Mouse (Mus musculus) stomach, postnatal 0 days (tissue): ENCODE results near the gene Trpv3. TPM values are rescaled to one million over a fixed set of nuclear protein-coding genes. Genes with fewer than 3 reads are reported as not detected.
"Not testable (repeated sequence)": the region's sequence is repeated elsewhere in the genome, so short reads cannot be mapped to it uniquely, and the experiment has no call there.

Experiments used
- ATAC-seq: fragments of 200-750 bp; cut with Nextera tagmentation; 2 replicates; pipeline ENCODE4 v1.8.0; 2017; ENCODE audit not compliant: low FRiP score, low TSS enrichment
- DNase-seq: peaks from one replicate; pipeline ENCODE4 v3.0.0-alpha.2; 2016; ENCODE audit warnings: low spot score
- H3K27ac ChIP-seq: fragments of 300-500 bp; sonication (generic); replicated peaks from 2 replicates; pipeline ENCODE4 v1.5.1; 2014; ENCODE audit warnings: mild to moderate bottlenecking, control low read depth
- H3K27me3 ChIP-seq: fragments of 300-500 bp; sonication (generic); 2 replicates; pipeline ENCODE4 v1.6.1; 2014; ENCODE audit warnings: low read length; ENCODE audit not compliant: control insufficient read depth, insufficient read depth
- H3K36me3 ChIP-seq: fragments of 300-500 bp; sonication (generic); 2 replicates; pipeline ENCODE4 v1.6.1; 2014; ENCODE audit warnings: low read length, mixed read lengths; ENCODE audit not compliant: control insufficient read depth, insufficient read depth
- H3K4me1 ChIP-seq: fragments of 300-500 bp; sonication (generic); replicated peaks from 2 replicates; pipeline ENCODE4 v1.6.1; 2014; ENCODE audit warnings: antibody characterized with exemption; ENCODE audit not compliant: control insufficient read depth, insufficient read depth
- H3K4me2 ChIP-seq: fragments of 300-500 bp; sonication (generic); replicated peaks from 2 replicates; pipeline ENCODE4 v1.6.1; 2014; ENCODE audit warnings: low read depth, mild to moderate bottlenecking, control low read depth, moderate library complexity
- H3K4me3 ChIP-seq: fragments of 300-500 bp; sonication (generic); 2 replicates; pipeline ENCODE4 v1.5.1; 2014; ENCODE audit warnings: low read depth, low read length, control low read depth
- H3K9ac ChIP-seq: fragments of 300-500 bp; sonication (generic); 2 replicates; pipeline ENCODE4 v1.6.1; 2014; ENCODE audit warnings: mild to moderate bottlenecking, low read length, control low read depth, mixed read lengths
- H3K9me3 ChIP-seq: fragments of 300-500 bp; sonication (generic); 2 replicates; pipeline ENCODE4 v1.6.1; 2016; ENCODE audit warnings: low read length; ENCODE audit not compliant: control insufficient read depth
- CTCF ChIP-seq: IDR thresholded peaks from 2 replicates; pipeline ENCODE4 v1.5.1; 2016; ENCODE audit warnings: antibody characterized with exemption, low read depth, mild to moderate bottlenecking, moderate library complexity
- EP300 ChIP-seq: optimal IDR thresholded peaks from 2 replicates; pipeline ENCODE3; 2016; ENCODE audit warnings: antibody characterized with exemption
- WGBS: fragments of 180-500 bp; shearing (Covaris S2); extraction: QIAGEN DNeasy Blood & Tissue Kit; methylation state at CpG from one replicate; pipeline ENCODE4 v1.1.7; 2014; 5-methylcytosine and 5-hydroxymethylcytosine counted together
- polyA plus RNA-seq: library from polyadenylated mRNA; unstranded; fragments of >200 nt; fragmentation: Nextera tagmentation; extraction: Ambion mirVana; gene quantifications from 2 replicates; pipeline ENCODE4 v1.2.1, GENCODE M21; 2015

Trpv3 gene
- polyA plus RNA-seq, 1 experiment from 2014 or later: 0.57 TPM

GRCm38 (mm10) chr11:73289621-73290020 is 22.4 kb downstream of the Trpv3 start:
- no peak overlapping the region for H3K4me3 ChIP-seq
- TF ChIP-seq EP300 (no peak), CTCF (no peak)
- no peak overlapping the region for H3K4me2 ChIP-seq
- H3K27me3 ChIP-seq: no peaks in the 10 kb centered on the region
- ATAC-seq (no peak), DNase-seq (no peak)
- no peaks in the 10 kb centered on the region for H3K4me1 ChIP-seq
- no peak overlapping the region for H3K9ac ChIP-seq
- no peak overlapping the region for H3K27ac ChIP-seq
- no peaks in the 10 kb centered on the region for H3K36me3 ChIP-seq
- WGBS: 73% methylated on average over 1 of the region's 1 CpGs
- no peaks in the 10 kb centered on the region for H3K9me3 ChIP-seq

DNA sequence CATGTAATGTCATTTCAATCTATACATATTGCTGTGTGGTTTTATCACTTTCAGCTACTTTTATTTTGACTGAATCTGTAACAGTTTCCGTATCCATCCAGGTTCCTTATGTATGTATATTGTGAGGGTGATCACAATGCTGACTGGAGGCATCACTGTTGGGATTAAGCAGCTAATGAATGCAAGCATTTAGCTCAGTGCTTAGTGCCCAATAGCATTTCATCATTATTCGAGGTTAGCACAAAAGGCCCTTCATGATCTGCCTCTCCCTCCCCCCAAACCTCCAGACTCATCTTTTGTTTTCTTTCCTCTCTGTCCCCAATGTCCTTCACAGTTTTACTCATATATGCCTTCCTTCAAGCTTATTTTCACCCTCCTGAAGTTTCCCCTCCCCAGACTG is 35.9 kb downstream of the Trpv3 start:
- no peak for ATAC-seq
- H3K36me3 ChIP-seq: no peaks in the 10 kb centered on the region
- no peak overlapping the region for H3K4me3 ChIP-seq
- no peaks in the 10 kb centered on the region for H3K27me3 ChIP-seq
- TF ChIP-seq CTCF (no peak), EP300 (no peak)
- H3K4me1 ChIP-seq: no peaks in the 10 kb centered on the region
- H3K9ac ChIP-seq: no peak overlapping the region
- WGBS: 59% methylated on average over 2 of the region's 2 CpGs
- no peak for DNase-seq
- no peak overlapping the region for H3K4me2 ChIP-seq
- no peaks in the 10 kb centered on the region for H3K9me3 ChIP-seq
- H3K27ac ChIP-seq: no peak overlapping the region

DNA sequence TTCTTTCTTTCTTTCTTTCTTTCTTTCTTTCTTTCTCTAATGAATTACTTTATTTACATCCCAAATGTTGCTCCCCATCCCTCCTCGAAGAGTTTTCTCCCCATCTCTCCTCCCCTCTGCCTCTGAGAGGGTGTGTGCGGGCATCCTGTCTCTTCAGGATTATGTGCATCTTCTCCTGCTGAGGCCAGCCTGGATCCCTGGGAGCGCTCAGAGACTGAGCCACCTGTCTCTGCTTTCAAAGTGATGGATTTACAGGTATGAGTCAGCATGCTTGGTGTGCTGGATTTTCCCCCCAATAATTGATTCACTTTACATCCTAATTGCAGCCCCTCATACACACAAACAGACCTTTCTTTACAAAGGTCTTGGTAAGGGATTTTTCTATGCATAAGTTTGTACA is 48.8 kb downstream of the Trpv3 start:
- Histone ChIP-seq H3K4me1 (no peaks in the 10 kb centered on the region), H3K27me3 (no peaks in the 10 kb centered on the region), H3K9ac (no peak overlapping the region), H3K9me3 (no peaks in the 10 kb centered on the region), H3K27ac (no peak overlapping the region), H3K4me2 (no peak overlapping the region), H3K36me3 (no peaks in the 10 kb centered on the region), H3K4me3 (no peak overlapping the region)
- TF ChIP-seq CTCF: no peak
- TF ChIP-seq EP300: no peak
- ATAC-seq (no peak), DNase-seq (no peak)
- 46% methylated on average over 3 of the region's 3 CpGs for WGBS

GRCm38 (mm10) chr11:73318581-73318980 is 51.4 kb downstream of the Trpv3 start:
- H3K9me3 ChIP-seq, ATAC-seq, DNase-seq, H3K27ac ChIP-seq, H3K4me2 ChIP-seq, H3K4me1 ChIP-seq, H3K27me3 ChIP-seq, H3K9ac ChIP-seq, H3K4me3 ChIP-seq, H3K36me3 ChIP-seq: not testable (repeated sequence)
- whole genome bisulfite sequencing: 42% methylated on average over 2 of the region's 2 CpGs

GRCm38 (mm10) chr11:73321064-73321463 is 53.9 kb downstream of the Trpv3 start:
- H3K4me2 ChIP-seq, H3K4me3 ChIP-seq, H3K27me3 ChIP-seq, H3K27ac ChIP-seq, DNase-seq, H3K36me3 ChIP-seq, H3K9me3 ChIP-seq, ATAC-seq, H3K4me1 ChIP-seq, H3K9ac ChIP-seq: not testable (repeated sequence)
- WGBS: 87% methylated on average over 13 of the region's 13 CpGs

GRCm38 (mm10) chr11:73323906-73324830 is 57.0 kb downstream of the Trpv3 start:
- H3K4me1 ChIP-seq: no peaks in the 10 kb centered on the region
- ATAC-seq (peak; percentile 62; the same call in 1 of the 2 replicates), DNase-seq (no peak)
- H3K27ac ChIP-seq: no peak overlapping the region
- no peak overlapping the region for H3K9ac ChIP-seq
- H3K9me3 ChIP-seq: no peaks in the 10 kb centered on the region
- peak overlapping the region; percentile 1; the same call in 1 of the 2 replicates for H3K4me3 ChIP-seq
- no peaks in the 10 kb centered on the region for H3K36me3 ChIP-seq
- WGBS: 50% methylated on average over 9 of the region's 9 CpGs
- H3K4me2 ChIP-seq: peak overlapping the region; percentile 6; the same call in 1 of the 2 replicates
- H3K27me3 ChIP-seq: no peaks in the 10 kb centered on the region
- TF ChIP-seq EP300 (no peak), CTCF (no peak)
